Mouse (Mus musculus): ENCODE measurements at regions not wholly inside any gene's neighbourhood (a gene's known extent, or its start where the extent isn't known, plus 50 kb on each side); places are given as distances from the start of the nearest gene placed in this dataset.

DNA sequence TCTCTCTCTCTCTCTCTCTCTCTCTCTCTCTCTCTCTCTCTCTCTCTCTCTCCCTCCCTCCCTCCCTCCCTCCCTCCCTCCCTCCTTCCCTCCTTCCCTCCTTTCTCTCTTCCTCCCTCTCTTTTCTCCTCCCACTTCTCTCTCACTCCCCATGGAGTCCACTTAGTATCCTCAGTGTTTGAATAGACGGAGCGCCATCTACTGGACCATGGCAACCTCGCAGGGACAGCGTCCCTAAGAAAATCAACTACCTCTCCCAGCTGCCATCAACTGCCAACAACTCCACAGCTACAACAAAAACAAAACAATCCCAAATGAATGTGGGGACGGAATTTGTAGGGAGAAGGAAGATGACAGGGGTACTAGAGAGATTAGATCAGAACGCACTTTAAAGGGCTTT, 69.5 kb upstream of the Gls start:
- H3K4me2 ChIP-seq (ENCODE audit: low read depth), result peak overlapping the region; percentile 93
- TF ChIP-seq MYOG (IDR thresholded peaks at IDR 0.05; ENCODE audit: control insufficient read depth in 1 of 3, insufficient read depth in 1 of 3, insufficient read length in 2 of 3, low read depth in 2 of 3), result no peak
- TF ChIP-seq POLR2A (IDR thresholded peaks at IDR 0.05; ENCODE audit: insufficient read length, low read depth), result no peak
- TF ChIP-seq E2F4 (IDR thresholded peaks at IDR 0.05; ENCODE audit: insufficient read depth), result no peak
- no peak for TF ChIP-seq REST (IDR thresholded peaks at IDR 0.05; ENCODE audit: insufficient read depth, insufficient read length)
- TF ChIP-seq TCF3 (IDR thresholded peaks at IDR 0.05; ENCODE audit: insufficient read length, low read depth), result no peak
- TF ChIP-seq TCF12 (IDR thresholded peaks at IDR 0.05; ENCODE audit: insufficient read depth, poor library complexity, severe bottlenecking), result no peak
- TF ChIP-seq SRF (IDR thresholded peaks at IDR 0.05; ENCODE audit: control insufficient read depth, insufficient read length, low read depth), result no peak
- no peak for TF ChIP-seq CEBPB (IDR thresholded peaks at IDR 0.05; ENCODE audit: insufficient read depth, poor library complexity, severe bottlenecking)
- no peak for TF ChIP-seq MYOD1 (IDR thresholded peaks at IDR 0.05; ENCODE audit: control insufficient read depth in 1 of 3, insufficient read length in 2 of 3, low read depth in 2 of 3)
- TF ChIP-seq USF1 (IDR thresholded peaks at IDR 0.05; ENCODE audit: low read depth), result no peak
- no peak for TF ChIP-seq POLR2AphosphoS2 (IDR thresholded peaks at IDR 0.05; ENCODE audit: insufficient read length, low read depth)
- TF ChIP-seq MAX (IDR thresholded peaks at IDR 0.05; ENCODE audit: low read depth), result no peak

GRCm38 (mm10) chr1:52301266-52301665, 68.2 kb upstream of the Gls start:
- Histone ChIP-seq H3K4me2 (ENCODE audit: low read depth) (no peak overlapping the region), H3K4me3 (no peak overlapping the region), H3K79me2 (ENCODE audit: control insufficient read depth, insufficient read depth) (no peaks in the 10 kb centered on the region), H3K36me3 (ENCODE audit: control insufficient read depth, insufficient read depth) (no peaks in the 10 kb centered on the region), H3ac (ENCODE audit: control insufficient read depth, insufficient read length) (no peak overlapping the region), H3K27me3 (ENCODE audit: control insufficient read depth, insufficient read depth, insufficient read length) (no peaks in the 10 kb centered on the region)
- no peak for TF ChIP-seq MYOD1 (IDR thresholded peaks at IDR 0.05; ENCODE audit: control insufficient read depth in 1 of 3, insufficient read length in 2 of 3, low read depth in 2 of 3)
- no peak for TF ChIP-seq USF1 (IDR thresholded peaks at IDR 0.05; ENCODE audit: low read depth)
- TF ChIP-seq MAX (IDR thresholded peaks at IDR 0.05; ENCODE audit: low read depth), result no peak
- no peak for TF ChIP-seq TCF3 (IDR thresholded peaks at IDR 0.05; ENCODE audit: insufficient read length, low read depth)
- TF ChIP-seq SRF (IDR thresholded peaks at IDR 0.05; ENCODE audit: control insufficient read depth, insufficient read length, low read depth), result no peak
- no peak for TF ChIP-seq CEBPB (IDR thresholded peaks at IDR 0.05; ENCODE audit: insufficient read depth, poor library complexity, severe bottlenecking)
- no peak for TF ChIP-seq TCF12 (IDR thresholded peaks at IDR 0.05; ENCODE audit: insufficient read depth, poor library complexity, severe bottlenecking)
- no peak for TF ChIP-seq POLR2AphosphoS2 (IDR thresholded peaks at IDR 0.05; ENCODE audit: insufficient read length, low read depth)
- TF ChIP-seq MYOG (IDR thresholded peaks at IDR 0.05; ENCODE audit: control insufficient read depth in 1 of 3, insufficient read depth in 1 of 3, insufficient read length in 2 of 3, low read depth in 2 of 3), result no peak
- no peak for TF ChIP-seq E2F4 (IDR thresholded peaks at IDR 0.05; ENCODE audit: insufficient read depth)
- TF ChIP-seq POLR2A (IDR thresholded peaks at IDR 0.05; ENCODE audit: insufficient read length, low read depth), result no peak
- no peak for TF ChIP-seq REST (IDR thresholded peaks at IDR 0.05; ENCODE audit: insufficient read depth, insufficient read length)

More for the DNA sequence above, 69.5 kb upstream of the Gls start:
- H3K4me3 ChIP-seq, result peak overlapping the region; percentile 9
- no peaks in the 10 kb centered on the region for H3K36me3 ChIP-seq (ENCODE audit: control insufficient read depth, insufficient read depth)
- H3K27me3 ChIP-seq (ENCODE audit: control insufficient read depth, insufficient read depth, insufficient read length), result no peaks in the 10 kb centered on the region
- H3K79me2 ChIP-seq (ENCODE audit: control insufficient read depth, insufficient read depth), result no peaks in the 10 kb centered on the region
- H3ac ChIP-seq (ENCODE audit: control insufficient read depth, insufficient read length), result no peak overlapping the region

- no peaks in the 10 kb centered on the region for H3K79me2 ChIP-seq (ENCODE audit: control insufficient read depth, insufficient read depth)
- H3K4me2 ChIP-seq (ENCODE audit: low read depth), result no peak overlapping the region
- H3ac ChIP-seq (ENCODE audit: control insufficient read depth, insufficient read length), result no peak overlapping the region
- no peak overlapping the region for H3K4me3 ChIP-seq
- TF ChIP-seq CEBPB (IDR thresholded peaks at IDR 0.05; ENCODE audit: insufficient read depth, poor library complexity, severe bottlenecking) (no peak), POLR2AphosphoS2 (IDR thresholded peaks at IDR 0.05; ENCODE audit: insufficient read length, low read depth) (no peak), MYOG (IDR thresholded peaks at IDR 0.05; ENCODE audit: control insufficient read depth in 1 of 3, insufficient read depth in 1 of 3, insufficient read length in 2 of 3, low read depth in 2 of 3) (no peak), MAX (IDR thresholded peaks at IDR 0.05; ENCODE audit: low read depth) (no peak), SRF (IDR thresholded peaks at IDR 0.05; ENCODE audit: control insufficient read depth, insufficient read length, low read depth) (no peak), TCF3 (IDR thresholded peaks at IDR 0.05; ENCODE audit: insufficient read length, low read depth) (no peak), REST (IDR thresholded peaks at IDR 0.05; ENCODE audit: insufficient read depth, insufficient read length) (no peak), MYOD1 (IDR thresholded peaks at IDR 0.05; ENCODE audit: control insufficient read depth in 1 of 3, insufficient read length in 2 of 3, low read depth in 2 of 3) (no peak), USF1 (IDR thresholded peaks at IDR 0.05; ENCODE audit: low read depth) (no peak), POLR2A (IDR thresholded peaks at IDR 0.05; ENCODE audit: insufficient read length, low read depth) (no peak), E2F4 (IDR thresholded peaks at IDR 0.05; ENCODE audit: insufficient read depth) (no peak), TCF12 (IDR thresholded peaks at IDR 0.05; ENCODE audit: insufficient read depth, poor library complexity, severe bottlenecking) (no peak)
- no peaks in the 10 kb centered on the region for H3K36me3 ChIP-seq (ENCODE audit: control insufficient read depth, insufficient read depth)
- no peaks in the 10 kb centered on the region for H3K27me3 ChIP-seq (ENCODE audit: control insufficient read depth, insufficient read depth, insufficient read length)
Observed at GRCm38 (mm10) chr1:52299559-52299958, 66.5 kb upstream of the Gls start.

- no peaks in the 10 kb centered on the region for H3K79me2 ChIP-seq (ENCODE audit: control insufficient read depth, insufficient read depth)
- TF ChIP-seq TCF12 (IDR thresholded peaks at IDR 0.05; ENCODE audit: insufficient read depth, poor library complexity, severe bottlenecking), result no peak
- TF ChIP-seq POLR2AphosphoS2 (IDR thresholded peaks at IDR 0.05; ENCODE audit: insufficient read length, low read depth), result no peak
- no peak overlapping the region for H3K4me3 ChIP-seq
- H3K4me2 ChIP-seq (ENCODE audit: low read depth), result no peak overlapping the region
- no peaks in the 10 kb centered on the region for H3K27me3 ChIP-seq (ENCODE audit: control insufficient read depth, insufficient read depth, insufficient read length)
- no peaks in the 10 kb centered on the region for H3K36me3 ChIP-seq (ENCODE audit: control insufficient read depth, insufficient read depth)
- no peak overlapping the region for H3ac ChIP-seq (ENCODE audit: control insufficient read depth, insufficient read length)
Observed at GRCm38 (mm10) chr1:52298336-52298735, 65.3 kb upstream of the Gls start.

GRCm38 (mm10) chr1:52296178-52296577, 63.1 kb upstream of the Gls start:
- no peaks in the 10 kb centered on the region for H3K79me2 ChIP-seq (ENCODE audit: control insufficient read depth, insufficient read depth)
- peaks cover 6% of the 10 kb centered on the region for H3K27me3 ChIP-seq (ENCODE audit: control insufficient read depth, insufficient read depth, insufficient read length)
- TF ChIP-seq MYOG (IDR thresholded peaks at IDR 0.05; ENCODE audit: control insufficient read depth in 1 of 3, insufficient read depth in 1 of 3, insufficient read length in 2 of 3, low read depth in 2 of 3) (no peak), TCF12 (IDR thresholded peaks at IDR 0.05; ENCODE audit: insufficient read depth, poor library complexity, severe bottlenecking) (no peak), TCF3 (IDR thresholded peaks at IDR 0.05; ENCODE audit: insufficient read length, low read depth) (no peak), SRF (IDR thresholded peaks at IDR 0.05; ENCODE audit: control insufficient read depth, insufficient read length, low read depth) (no peak)
- no peak overlapping the region for H3ac ChIP-seq (ENCODE audit: control insufficient read depth, insufficient read length)
- no peak overlapping the region for H3K4me3 ChIP-seq
- no peak overlapping the region for H3K4me2 ChIP-seq (ENCODE audit: low read depth)
- H3K36me3 ChIP-seq (ENCODE audit: control insufficient read depth, insufficient read depth), result no peaks in the 10 kb centered on the region
